Mouse (Mus musculus): ENCODE data around the gene Ndst2. TPM values are rescaled to one million over a fixed set of nuclear protein-coding genes. Genes with fewer than 3 reads are reported as not detected.

Gene Ndst2
- polyA plus RNA-seq, 1 experiment from 2014 or later = 34.5 TPM

Small RNA genes lying within 50 kb of the gene (microRNA-seq; reads per million reads assigned to microRNA genes)
- gene Mir6946 (ENCODE audit: borderline number of aligned reads) = 2.8 reads per million

Other genes starting within 250 kb of the Ndst2 start
- 0.86 and 1.2 TPM in 2 replicates for gene Mss51, start 237.7 kb downstream of the Ndst2 start, polyA plus RNA-seq (2014; fragmentation: Nextera tagmentation; extraction: Ambion mirVana)
- 41.9 and 42.0 TPM in 2 replicates for gene Ppp3cb, start 188.0 kb downstream of the Ndst2 start, polyA plus RNA-seq (2014; fragmentation: Nextera tagmentation; extraction: Ambion mirVana)
- 5.8 and 6.0 TPM in 2 replicates for gene Usp54, start 93.5 kb downstream of the Ndst2 start, polyA plus RNA-seq (2014; fragmentation: Nextera tagmentation; extraction: Ambion mirVana)
- 0.23 and 0.95 TPM in 2 replicates for gene Myoz1, start 78.0 kb downstream of the Ndst2 start, polyA plus RNA-seq (2014; fragmentation: Nextera tagmentation; extraction: Ambion mirVana)
- gene Synpo2l, start 66.2 kb downstream of the Ndst2 start, polyA plus RNA-seq (2014; fragmentation: Nextera tagmentation; extraction: Ambion mirVana) = 0.68 and 1.5 TPM in 2 replicates
- 85.5 and 99.0 TPM in 2 replicates for gene Sec24c, start 60.3 kb downstream of the Ndst2 start, polyA plus RNA-seq (2014; fragmentation: Nextera tagmentation; extraction: Ambion mirVana)
- gene Fut11, start 39.6 kb downstream of the Ndst2 start, polyA plus RNA-seq (2014; fragmentation: Nextera tagmentation; extraction: Ambion mirVana) = 14.2 and 14.9 TPM in 2 replicates
- 247 and 250 TPM in 2 replicates for gene Chchd1, start 31.6 kb downstream of the Ndst2 start, polyA plus RNA-seq (2014; fragmentation: Nextera tagmentation; extraction: Ambion mirVana)
- 12.0 and 17.2 TPM in 2 replicates for gene Zswim8, start 27.0 kb downstream of the Ndst2 start, polyA plus RNA-seq (2014; fragmentation: Nextera tagmentation; extraction: Ambion mirVana)
- gene Camk2g, start 59.5 kb upstream of the Ndst2 start, polyA plus RNA-seq (2014; fragmentation: Nextera tagmentation; extraction: Ambion mirVana) = 23.0 and 28.6 TPM in 2 replicates
- 0.49 and 0.88 TPM in 2 replicates for gene Plau, start 102.1 kb upstream of the Ndst2 start, polyA plus RNA-seq (2014; fragmentation: Nextera tagmentation; extraction: Ambion mirVana)
- 59.0 and 66.1 TPM in 2 replicates for gene Vcl, start 194.8 kb upstream of the Ndst2 start, polyA plus RNA-seq (2014; fragmentation: Nextera tagmentation; extraction: Ambion mirVana)